Mouse (Mus musculus): ENCODE results near the gene 1700025F22Rik.
"Not testable (repeated sequence)": the region's sequence is repeated elsewhere in the genome, so short reads cannot be mapped to it uniquely, and the experiment has no call there.

1700025F22Rik gene

GRCm38 (mm10) chr19:11165172-11165571 lies at the start of gene 1700025F22Rik:
1700025F22Rik (minus strand) TSS chr19:11165320.
- DNase-seq: peak in 1 of 2 experiments; percentile 2

DNA sequence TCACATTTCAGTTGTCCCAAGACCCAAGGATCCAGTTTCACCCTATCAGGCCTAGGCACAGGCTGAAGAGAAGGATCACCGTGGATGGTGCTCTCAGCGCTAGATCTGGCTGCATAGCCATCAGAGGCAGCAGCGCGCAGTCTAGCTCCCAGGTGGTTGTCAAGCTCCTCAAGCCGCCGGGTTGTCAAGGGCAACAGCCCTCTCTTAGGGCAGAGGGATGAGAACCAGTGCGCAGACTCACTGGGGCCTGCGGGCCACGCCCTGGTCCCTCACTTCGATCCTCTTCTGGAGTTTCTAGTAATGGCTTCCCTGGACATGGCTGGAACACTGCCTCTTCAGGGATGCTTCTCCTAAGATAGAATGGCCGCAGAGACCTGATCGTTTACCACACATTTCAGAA lies 31.4 kb upstream of the 1700025F22Rik start, which contains the start of gene Ms4a13:
Gene Ms4a13 (minus strand): TSS at position 192 of the 400 bp plus-strand sequence.
- DNase-seq: no peak

DNA sequence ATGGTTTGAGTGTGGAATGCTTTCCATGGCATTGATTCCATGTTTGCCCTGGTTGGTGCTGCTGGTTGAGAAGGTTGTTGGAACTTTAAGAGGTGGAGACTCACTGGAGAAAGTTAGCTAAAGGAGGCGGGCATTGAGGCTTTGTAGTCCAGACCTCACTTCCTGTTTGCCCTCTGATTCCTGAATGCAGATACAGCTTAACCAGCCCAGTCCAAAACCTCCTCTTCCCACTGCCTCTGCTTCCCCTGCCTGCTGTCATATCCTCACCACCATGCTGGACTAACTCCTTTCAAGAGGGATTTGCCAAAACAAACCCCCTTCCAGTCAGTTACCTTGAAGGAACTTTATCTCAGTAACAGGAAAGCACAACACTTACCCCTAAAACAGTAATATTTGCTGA lies 27.4 kb upstream of the 1700025F22Rik start:
- no peak for DNase-seq

DNA sequence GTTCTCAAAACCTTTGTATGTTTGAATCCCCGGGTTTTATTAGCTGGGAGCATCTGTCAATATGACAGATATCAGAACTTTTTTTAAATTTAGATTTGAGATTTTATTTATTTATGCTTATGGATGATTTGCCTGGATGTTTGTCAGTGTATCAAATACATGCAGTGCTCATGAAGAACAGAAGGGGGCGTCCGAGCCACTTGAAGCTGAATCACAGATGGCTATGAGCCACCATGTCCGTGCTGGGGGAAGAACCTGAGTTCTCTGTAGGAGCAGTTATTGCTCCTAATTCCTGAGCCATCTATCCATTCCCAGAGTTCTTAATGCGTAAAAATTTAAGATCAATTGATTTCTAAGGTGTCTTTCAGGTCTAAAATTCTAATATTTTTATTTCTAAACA lies 19.0 kb upstream of the 1700025F22Rik start:
- peak; percentile 10 to 14 for DNase-seq

DNA sequence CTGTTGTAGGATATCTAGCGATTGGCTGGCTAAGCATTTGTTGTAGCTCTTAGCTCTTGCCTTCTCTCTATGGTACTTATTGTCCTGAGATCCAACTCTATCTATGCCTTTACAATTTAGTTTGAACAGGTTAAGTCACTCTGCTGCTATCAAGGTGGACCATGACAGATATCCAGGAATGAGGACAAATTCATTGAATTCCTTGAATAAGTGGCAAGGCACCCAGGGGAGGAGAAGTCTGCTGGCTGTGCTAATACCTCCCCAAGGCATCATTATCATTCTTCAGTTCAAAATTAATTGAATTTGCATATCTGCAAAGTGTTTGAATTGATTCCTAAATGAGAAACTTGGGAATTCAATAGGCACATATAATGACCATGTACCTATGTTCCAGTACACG lies 12.3 kb upstream of the 1700025F22Rik start:
- no peak for DNase-seq

DNA sequence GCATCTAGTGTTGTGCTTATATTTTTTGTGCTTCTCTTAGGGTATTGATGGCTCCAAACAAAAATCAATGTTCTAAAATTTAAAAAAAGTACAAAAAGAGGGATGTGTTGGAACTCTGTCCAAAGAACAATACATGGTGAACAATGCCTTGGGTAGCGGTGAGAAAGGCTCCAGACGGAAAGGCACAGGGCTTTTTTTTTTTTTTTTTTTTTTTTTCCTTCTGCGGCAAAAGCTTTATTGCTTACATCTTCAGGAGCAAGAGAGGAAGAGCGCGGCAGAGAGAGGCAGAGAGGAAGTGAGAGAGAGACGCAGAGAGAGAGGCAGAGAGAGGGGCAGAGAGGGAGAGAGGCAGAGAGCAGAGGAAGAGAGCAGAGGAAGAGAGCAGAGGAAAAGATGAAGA lies 7.2 kb downstream of the 1700025F22Rik start:
- not testable (repeated sequence) for DNase-seq

GRCm38 (mm10) chr19:11135336-11135735 lies 29.8 kb downstream of the 1700025F22Rik start:
- no peak for DNase-seq

DNA sequence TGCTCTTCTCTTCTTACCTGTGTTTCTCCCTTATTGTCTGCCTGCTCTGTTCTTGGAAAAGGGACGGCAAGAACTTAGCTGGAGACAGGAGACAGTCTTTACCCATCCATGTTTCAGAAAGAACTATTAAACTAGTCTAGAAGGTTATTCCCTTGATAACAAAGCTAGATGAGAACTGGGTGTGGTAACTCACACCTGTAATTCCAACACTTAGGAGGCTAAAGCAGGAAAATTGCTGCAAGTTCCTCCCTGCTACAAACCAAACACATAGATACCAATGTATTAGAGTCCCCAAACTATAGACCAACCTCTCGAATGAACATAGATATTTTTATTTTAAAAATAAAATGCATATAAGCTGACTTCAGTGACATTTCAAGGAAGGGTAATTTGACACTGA lies 30.3 kb downstream of the 1700025F22Rik start:
- no peak for DNase-seq

DNA sequence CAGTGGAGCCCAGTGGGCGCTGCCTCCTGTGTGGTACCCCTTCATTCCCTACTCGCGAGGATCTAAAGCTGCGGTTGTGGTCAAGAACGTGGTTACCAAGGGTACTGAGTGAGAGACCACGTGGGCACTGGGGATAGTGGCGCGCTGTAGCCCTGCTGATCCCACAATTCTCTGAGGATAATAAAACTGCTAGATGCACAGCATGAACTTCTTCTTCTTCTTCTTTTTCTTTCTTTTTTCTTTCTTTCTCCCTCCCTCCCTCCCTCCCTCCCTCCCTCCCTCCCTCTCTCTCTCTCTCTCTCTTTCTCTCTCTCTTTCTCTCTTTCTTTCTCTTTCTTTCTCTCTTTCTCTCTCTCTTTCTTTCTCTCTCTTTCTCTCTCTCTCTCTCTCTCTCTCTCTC lies 34.3 kb downstream of the 1700025F22Rik start, which contains the start of gene 1700017D01Rik:
Gene 1700017D01Rik (minus strand): TSS at position 101 of the 400 bp plus-strand sequence.
- not testable (repeated sequence) for DNase-seq

DNA sequence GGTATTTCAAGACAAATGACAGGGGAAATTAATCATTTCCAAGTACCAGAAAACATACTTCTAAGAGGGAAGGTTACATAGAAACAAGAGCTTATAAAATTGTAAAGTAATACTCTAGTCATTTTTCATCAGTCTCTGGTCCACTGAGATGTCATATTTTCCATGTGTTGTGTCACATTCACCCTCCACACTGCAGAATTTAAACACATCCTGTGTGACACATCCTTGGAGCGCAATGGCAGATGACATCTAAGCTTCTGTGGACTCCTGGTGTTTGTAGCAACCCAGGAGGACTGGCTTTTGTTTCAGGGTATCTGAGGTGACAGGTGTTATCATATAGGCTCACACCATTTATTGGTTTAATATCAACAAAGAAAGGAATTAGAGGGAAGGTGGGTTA lies 35.4 kb downstream of the 1700025F22Rik start:
- DNase-seq: no peak

- DNase-seq: peak; percentile 40 to 51
Observed at GRCm38 (mm10) chr19:11121016-11121420, 44.1 kb downstream of the 1700025F22Rik start.

DNA sequence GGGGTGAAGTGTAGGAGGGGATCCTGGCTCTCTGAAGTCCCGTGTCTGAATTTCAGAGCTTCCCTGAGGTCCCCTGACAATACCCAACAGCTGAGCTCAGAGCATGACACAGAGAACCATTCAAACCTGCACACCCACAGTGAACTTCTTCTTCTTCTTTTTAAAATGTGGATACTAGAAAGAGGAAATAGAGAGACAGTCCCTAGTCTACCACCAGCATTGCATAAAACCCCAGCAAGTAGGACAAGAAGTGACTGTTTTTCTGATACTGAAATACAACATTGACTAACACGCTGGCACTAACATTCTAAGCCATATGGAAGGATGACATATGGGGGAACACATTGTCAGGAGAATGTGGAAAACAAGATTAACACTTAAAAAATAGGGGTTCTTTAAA lies 45.8 kb downstream of the 1700025F22Rik start:
- DNase-seq: no peak

DNA sequence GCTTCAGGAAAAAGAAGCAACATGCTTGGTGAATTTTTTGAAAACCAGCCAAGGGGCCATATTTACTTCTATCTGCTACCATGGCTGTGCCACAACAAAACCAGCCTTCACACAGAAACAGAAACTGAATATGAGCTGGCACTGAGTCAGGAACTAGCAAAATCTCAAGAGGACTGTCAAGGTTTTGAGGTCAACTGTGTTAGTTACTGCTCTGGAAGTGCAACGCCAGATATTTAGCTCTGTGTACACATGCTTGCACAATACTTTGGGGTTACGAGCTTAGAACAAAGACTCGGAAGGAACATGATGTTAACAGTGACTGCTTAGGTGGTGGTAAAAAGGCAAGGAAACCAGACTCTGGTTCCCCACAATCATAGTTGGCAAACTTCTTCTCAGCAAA lies 57.4 kb downstream of the 1700025F22Rik start:
- no peak for DNase-seq

DNA sequence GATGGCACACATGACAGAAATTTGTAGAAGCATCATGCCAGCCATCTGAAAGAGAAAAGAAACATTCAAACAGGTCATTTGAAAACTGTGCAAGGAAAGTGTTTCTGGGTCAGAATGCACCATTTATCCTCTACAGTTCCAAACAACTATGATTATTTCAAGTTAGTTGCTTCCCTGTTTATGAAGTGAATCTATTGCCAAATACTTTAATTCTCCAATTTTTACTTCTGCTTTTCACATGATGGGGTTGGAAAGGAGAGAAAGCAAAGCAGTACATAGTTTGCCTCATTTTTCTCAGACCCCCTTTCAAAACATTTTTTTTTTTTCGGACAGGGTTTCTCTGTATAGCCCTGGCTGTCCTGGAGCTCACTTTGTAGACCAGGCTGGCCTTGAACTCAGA lies 63.2 kb downstream of the 1700025F22Rik start:
- DNase-seq: no peak

GRCm38 (mm10) chr19:11098401-11098800 lies 66.7 kb downstream of the 1700025F22Rik start:
- no peak for DNase-seq

DNA sequence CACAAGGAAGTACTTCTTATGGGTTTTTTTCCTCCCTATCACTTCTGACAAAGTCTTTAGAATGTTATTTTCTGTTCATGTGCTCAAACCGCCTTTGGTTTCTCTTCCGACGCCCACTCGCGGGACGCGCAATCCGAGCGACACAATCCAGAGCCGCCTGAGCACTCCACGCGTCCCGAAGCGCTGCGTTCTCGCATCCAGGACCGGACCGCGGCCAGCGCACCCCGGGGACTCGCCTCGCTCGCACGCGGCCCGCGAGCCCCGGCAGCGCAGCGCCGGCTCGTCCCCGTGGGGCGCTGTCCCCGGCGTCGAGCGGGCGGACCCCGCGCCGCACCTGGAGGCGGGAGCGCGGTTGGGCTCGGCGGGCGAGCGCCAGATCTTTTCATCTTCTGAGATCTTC lies 73.0 kb downstream of the 1700025F22Rik start:
- DNase-seq: not testable (repeated sequence)
